9 mouse cellular contexts compared by ENCODE assay signal in the genomic region with DNA sequence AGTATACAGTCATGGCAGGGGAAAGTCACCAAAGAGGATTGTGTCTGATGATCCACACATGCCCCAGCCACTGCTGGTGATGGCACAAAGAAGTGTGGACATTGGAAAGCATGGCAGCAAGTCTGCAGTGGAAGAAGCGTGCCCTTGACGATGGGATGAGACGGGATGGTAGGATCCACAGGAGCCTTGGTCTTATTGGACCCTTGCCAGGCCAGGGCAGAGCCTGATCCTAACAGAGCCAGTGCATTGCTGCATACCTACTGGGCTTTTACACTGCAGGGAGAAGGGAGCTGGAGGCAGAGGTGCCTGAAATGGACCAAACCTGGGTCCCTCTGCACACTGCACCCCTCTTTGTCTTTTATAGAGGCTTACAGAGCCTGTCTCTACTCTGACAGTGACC. TPM values are rescaled to one million over a fixed set of nuclear protein-coding genes. Genes with fewer than 3 reads are reported as not detected.
DNase-seq lines count a peak whose midpoint lies in the region.
"Had no signal": no experiment of that assay in that cellular context is flagged by ENCODE, and none has a peak within 500 bp of the region (broad histone marks: within the 10 kb centered on the region; RNA-seq: fewer than 3 reads in every experiment).

No protein-coding gene starts in this region.

- DNase-seq in adrenal gland, postnatal 14 days, result peak; percentile 45
- DNase-seq in adrenal gland, postnatal 10 days, result no peak
- peak; percentile 62 for DNase-seq in cerebellum, postnatal 10 days
- DNase-seq in cerebellum, postnatal 4 days (ENCODE audit: low spot score in 2 of 2), result no peak
- DNase-seq: cerebellum, adult 11 months; cerebellum, adult 18-20 months; cerebellum, adult 8-10 months; cerebellum, adult 9-11 months; embryo, embryonic 11 days had no signal

RNA-seq across cellular contexts. Expression of gene Baiap2, which starts 8.0 kb away (rescaled TPM):
- total RNA-seq in adrenal gland, postnatal 14 days (2021), result 20.8 TPM in 2 replicates
- total RNA-seq in adrenal gland, postnatal 10 days (2021), result 10 to 100 TPM; 18.9 to 21.3 TPM

RNA-seq across cellular contexts. Expression of gene Chmp6, which starts 37.3 kb away (rescaled TPM):
- total RNA-seq in adrenal gland, postnatal 14 days (2021), result 31.0 and 37.3 TPM in 2 replicates
- 10 to 100 TPM; 34.7 to 40.0 TPM for total RNA-seq in adrenal gland, postnatal 10 days (2021)

Comparison
In these comparisons a context has a peak if more than half of its experiments do, and no peak if none do; other contexts are left out.
1. DNase-seq: peak in adrenal gland, postnatal 14 days (single experiment) and cerebellum, postnatal 10 days (2 of 2); none in adrenal gland, postnatal 10 days (single experiment) and cerebellum, postnatal 4 days (0 of 2).